Mouse (Mus musculus): ENCODE data around the gene Dis3l.
A peak's percentile ranks its signal among the peaks of the same experiment; 100 is the strongest.
"Not testable (repeated sequence)": the region's sequence is repeated elsewhere in the genome, so short reads cannot be mapped to it uniquely, and the experiment has no call there.

The Dis3l gene

GRCm38 (mm10) chr9:64281781-64282178, 59.3 kb downstream of the Dis3l start:
- no peaks in the 10 kb centered on the region for H3K27me3 ChIP-seq (ENCODE audit: control insufficient read depth, insufficient read depth, low read length, poor library complexity, severe bottlenecking)
- no peak for DNase-seq (ENCODE audit: low read depth, low spot score)
- no peaks in the 10 kb centered on the region for H3K36me3 ChIP-seq (ENCODE audit: control insufficient read depth, insufficient read depth, low read length, poor library complexity, severe bottlenecking)

GRCm38 (mm10) chr9:64281105-64281780, 59.8 kb downstream of the Dis3l start, which contains the start of gene Tipin:
Tipin (plus strand) TSS chr9:64281581.
- peak; percentile 97 for DNase-seq (ENCODE audit: low read depth, low spot score)
- no peaks in the 10 kb centered on the region for H3K36me3 ChIP-seq (ENCODE audit: control insufficient read depth, insufficient read depth, low read length, poor library complexity, severe bottlenecking)
- no peaks in the 10 kb centered on the region for H3K27me3 ChIP-seq (ENCODE audit: control insufficient read depth, insufficient read depth, low read length, poor library complexity, severe bottlenecking)

DNA sequence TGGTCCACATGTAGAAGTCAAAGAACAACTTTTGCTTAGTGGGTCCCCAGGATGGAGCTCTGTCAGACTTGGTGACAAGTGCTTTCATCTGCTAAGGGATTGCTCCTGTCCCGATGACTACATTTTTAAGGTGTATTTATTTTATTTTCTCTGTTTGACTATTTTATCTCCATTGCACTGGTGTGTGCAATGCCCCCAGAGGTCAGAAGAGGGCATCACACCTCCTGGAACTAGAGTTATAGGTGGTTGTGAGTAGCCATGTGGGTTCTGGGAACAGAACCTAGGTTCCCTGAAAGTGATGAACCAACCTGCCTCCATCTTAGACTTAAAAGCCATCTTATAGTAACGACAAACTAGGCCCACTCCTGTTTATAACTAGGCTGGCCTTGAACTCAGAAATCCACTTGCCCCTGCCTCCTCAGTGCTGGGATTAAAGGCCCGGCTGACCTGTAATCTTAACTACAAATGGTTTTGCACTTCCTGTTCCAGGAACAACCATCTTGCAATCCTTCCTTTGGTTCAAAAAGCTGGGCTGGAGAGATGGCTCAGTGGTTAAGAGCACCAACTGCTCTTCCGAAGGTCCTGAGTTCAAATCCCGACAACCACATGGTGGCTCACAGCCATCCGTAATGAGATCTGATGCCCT, 62.3 kb downstream of the Dis3l start:
- peak; percentile 17 for DNase-seq (ENCODE audit: low read depth, low spot score)
- no peaks in the 10 kb centered on the region for H3K36me3 ChIP-seq (ENCODE audit: control insufficient read depth, insufficient read depth, low read length, poor library complexity, severe bottlenecking)
- no peaks in the 10 kb centered on the region for H3K27me3 ChIP-seq (ENCODE audit: control insufficient read depth, insufficient read depth, low read length, poor library complexity, severe bottlenecking)

GRCm38 (mm10) chr9:64277706-64278105, 63.4 kb downstream of the Dis3l start:
- Histone ChIP-seq H3K36me3 (ENCODE audit: control insufficient read depth, insufficient read depth, low read length, poor library complexity, severe bottlenecking) (no peaks in the 10 kb centered on the region), H3K27me3 (ENCODE audit: control insufficient read depth, insufficient read depth, low read length, poor library complexity, severe bottlenecking) (no peaks in the 10 kb centered on the region)
- peak; percentile 86 for DNase-seq (ENCODE audit: low read depth, low spot score)

DNA sequence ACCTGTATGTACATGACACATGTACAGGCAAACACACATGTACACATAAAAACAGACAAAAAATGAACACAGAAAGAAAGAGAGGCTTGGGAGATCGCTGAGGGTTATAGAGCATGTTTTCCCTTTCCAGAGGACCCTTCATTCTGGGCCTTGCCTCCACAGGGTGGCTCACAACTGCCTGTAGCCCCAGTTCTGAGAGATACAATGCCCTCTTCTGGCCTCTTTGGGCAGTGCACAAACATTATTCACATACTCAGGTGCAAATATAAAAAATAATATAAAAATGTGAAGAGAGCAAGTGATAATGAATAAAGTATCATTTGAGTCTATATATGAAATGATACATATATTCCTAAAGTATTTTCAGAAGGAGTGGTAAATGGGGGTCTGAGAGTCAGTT, 66.2 kb downstream of the Dis3l start:
- Histone ChIP-seq H3K36me3 (ENCODE audit: control insufficient read depth, insufficient read depth, low read length, poor library complexity, severe bottlenecking) (no peaks in the 10 kb centered on the region), H3K27me3 (ENCODE audit: control insufficient read depth, insufficient read depth, low read length, poor library complexity, severe bottlenecking) (no peaks in the 10 kb centered on the region)
- peak; percentile 28 for DNase-seq (ENCODE audit: low read depth, low spot score)

GRCm38 (mm10) chr9:64274291-64274690, 66.8 kb downstream of the Dis3l start:
- no peaks in the 10 kb centered on the region for H3K36me3 ChIP-seq (ENCODE audit: control insufficient read depth, insufficient read depth, low read length, poor library complexity, severe bottlenecking)
- DNase-seq (ENCODE audit: low read depth, low spot score): no peak
- H3K27me3 ChIP-seq (ENCODE audit: control insufficient read depth, insufficient read depth, low read length, poor library complexity, severe bottlenecking): no peaks in the 10 kb centered on the region

DNA sequence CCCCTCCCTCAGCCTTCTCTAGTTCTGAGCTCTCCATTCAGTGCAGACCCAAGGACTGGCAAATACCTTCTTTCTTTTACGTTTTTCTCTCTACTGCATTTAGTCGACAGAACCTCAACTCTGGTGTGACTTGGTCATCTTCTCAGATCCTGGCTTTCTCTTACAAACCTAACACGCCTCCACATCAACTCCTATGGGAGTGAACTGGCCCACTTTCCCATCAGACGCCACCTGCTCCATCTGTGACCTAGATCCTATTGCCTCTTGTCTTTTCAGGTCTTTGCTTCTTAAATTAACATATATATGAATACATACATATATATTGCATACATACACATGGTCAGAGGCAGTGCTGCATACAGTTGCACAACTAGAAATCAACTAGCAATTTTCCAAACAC, 67.3 kb downstream of the Dis3l start:
- Histone ChIP-seq H3K36me3 (ENCODE audit: control insufficient read depth, insufficient read depth, low read length, poor library complexity, severe bottlenecking) (no peaks in the 10 kb centered on the region), H3K27me3 (ENCODE audit: control insufficient read depth, insufficient read depth, low read length, poor library complexity, severe bottlenecking) (no peaks in the 10 kb centered on the region)
- DNase-seq (ENCODE audit: low read depth, low spot score): no peak

DNA sequence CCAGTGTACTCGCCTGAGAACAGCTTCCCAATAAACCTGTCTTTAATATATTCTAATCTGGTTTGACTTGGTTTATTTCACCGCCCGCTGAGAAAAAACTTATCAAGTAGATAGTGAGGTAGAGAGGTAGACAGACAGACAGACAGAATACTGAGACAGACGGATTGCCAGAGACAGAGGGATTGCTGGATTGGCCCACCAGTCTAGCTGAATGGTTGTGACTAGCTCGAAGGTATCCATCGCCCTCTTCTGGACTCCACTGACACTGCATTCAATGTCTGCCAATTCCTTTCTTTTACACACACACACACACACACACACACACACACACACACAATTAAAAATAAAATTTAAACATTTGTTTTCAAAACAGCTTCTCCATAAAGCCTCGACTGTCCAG, 68.5 kb downstream of the Dis3l start:
- Histone ChIP-seq H3K36me3 (ENCODE audit: control insufficient read depth, insufficient read depth, low read length, poor library complexity, severe bottlenecking) (no peaks in the 10 kb centered on the region), H3K27me3 (ENCODE audit: control insufficient read depth, insufficient read depth, low read length, poor library complexity, severe bottlenecking) (no peaks in the 10 kb centered on the region)
- DNase-seq (ENCODE audit: low read depth, low spot score): peak; percentile 77

GRCm38 (mm10) chr9:64271249-64271648, 69.8 kb downstream of the Dis3l start:
- no peak for DNase-seq (ENCODE audit: low read depth, low spot score)
- H3K36me3 ChIP-seq (ENCODE audit: control insufficient read depth, insufficient read depth, low read length, poor library complexity, severe bottlenecking): no peaks in the 10 kb centered on the region
- H3K27me3 ChIP-seq (ENCODE audit: control insufficient read depth, insufficient read depth, low read length, poor library complexity, severe bottlenecking): no peaks in the 10 kb centered on the region

GRCm38 (mm10) chr9:64268836-64269235, 72.3 kb downstream of the Dis3l start:
- DNase-seq (ENCODE audit: low read depth, low spot score); H3K27me3 ChIP-seq (ENCODE audit: control insufficient read depth, insufficient read depth, low read length, poor library complexity, severe bottlenecking); H3K36me3 ChIP-seq (ENCODE audit: control insufficient read depth, insufficient read depth, low read length, poor library complexity, severe bottlenecking): not testable (repeated sequence)

GRCm38 (mm10) chr9:64268196-64268595, 72.9 kb downstream of the Dis3l start:
- no peaks in the 10 kb centered on the region for H3K36me3 ChIP-seq (ENCODE audit: control insufficient read depth, insufficient read depth, low read length, poor library complexity, severe bottlenecking)
- DNase-seq (ENCODE audit: low read depth, low spot score): no peak
- no peaks in the 10 kb centered on the region for H3K27me3 ChIP-seq (ENCODE audit: control insufficient read depth, insufficient read depth, low read length, poor library complexity, severe bottlenecking)

- Histone ChIP-seq H3K27me3 (ENCODE audit: control insufficient read depth, insufficient read depth, low read length, poor library complexity, severe bottlenecking) (no peaks in the 10 kb centered on the region), H3K36me3 (ENCODE audit: control insufficient read depth, insufficient read depth, low read length, poor library complexity, severe bottlenecking) (no peaks in the 10 kb centered on the region)
- DNase-seq (ENCODE audit: low read depth, low spot score): no peak
Observed at GRCm38 (mm10) chr9:64267231-64267630, 73.9 kb downstream of the Dis3l start.

DNA sequence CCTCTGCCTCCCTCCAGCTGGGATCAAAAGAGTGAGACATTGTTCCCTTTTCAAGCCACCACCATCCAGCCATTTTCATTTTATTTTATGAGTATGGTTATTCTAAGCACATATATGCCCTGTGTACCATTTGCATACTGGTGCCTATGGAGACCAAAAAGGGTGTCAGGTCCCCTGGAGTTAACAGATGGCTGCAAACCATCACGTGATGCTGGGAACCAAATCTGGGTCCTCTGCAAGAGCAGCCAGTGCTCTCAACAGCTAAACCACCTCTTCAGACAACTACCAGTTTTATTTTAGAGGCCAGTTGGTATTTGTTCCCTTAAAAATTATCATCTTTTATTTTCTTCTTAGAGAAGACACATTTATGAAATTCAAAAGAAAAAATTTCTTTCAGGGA, 76.3 kb downstream of the Dis3l start:
- H3K36me3 ChIP-seq (ENCODE audit: control insufficient read depth, insufficient read depth, low read length, poor library complexity, severe bottlenecking): no peaks in the 10 kb centered on the region
- no peaks in the 10 kb centered on the region for H3K27me3 ChIP-seq (ENCODE audit: control insufficient read depth, insufficient read depth, low read length, poor library complexity, severe bottlenecking)
- DNase-seq (ENCODE audit: low read depth, low spot score): no peak

GRCm38 (mm10) chr9:64261023-64261422, 80.1 kb downstream of the Dis3l start:
- DNase-seq (ENCODE audit: low read depth, low spot score): no peak
- no peaks in the 10 kb centered on the region for H3K27me3 ChIP-seq (ENCODE audit: control insufficient read depth, insufficient read depth, low read length, poor library complexity, severe bottlenecking)

GRCm38 (mm10) chr9:64259906-64260305, 81.2 kb downstream of the Dis3l start:
- H3K27me3 ChIP-seq (ENCODE audit: control insufficient read depth, insufficient read depth, low read length, poor library complexity, severe bottlenecking): no peaks in the 10 kb centered on the region
- H3K36me3 ChIP-seq (ENCODE audit: control insufficient read depth, insufficient read depth, low read length, poor library complexity, severe bottlenecking): no peaks in the 10 kb centered on the region
- no peak for DNase-seq (ENCODE audit: low read depth, low spot score)

More at GRCm38 (mm10) chr9:64261023-64261422, 80.1 kb downstream of the Dis3l start:
- no peaks in the 10 kb centered on the region for H3K36me3 ChIP-seq (ENCODE audit: control insufficient read depth, insufficient read depth, low read length, poor library complexity, severe bottlenecking)

All from splenic B cell, adult 2 months (primary cell).